Mouse (Mus musculus) stomach, embryonic 15.5 days (tissue): Measurements from ENCODE around the gene Tfeb. TPM values are rescaled to one million over a fixed set of nuclear protein-coding genes. Genes with fewer than 3 reads are reported as not detected.

Experiments
- ATAC-seq: fragments of 200-750 bp; cut with Nextera tagmentation; 2 replicates; pipeline ENCODE4 v1.8.0; 2017; ENCODE audit warnings: low read depth, moderate number of reproducible peaks, moderate TSS enrichment; ENCODE audit not compliant: insufficient read depth, low FRiP score
- H3K27ac ChIP-seq: fragments of 300-500 bp; sonication (generic); 2 replicates; pipeline ENCODE4 v1.5.1; 2015; ENCODE audit warnings: mild to moderate bottlenecking, inconsistent platforms
- H3K27me3 ChIP-seq: fragments of 300-500 bp; sonication (generic); replicated peaks from 2 replicates; pipeline ENCODE4 v1.6.1; 2015; ENCODE audit warnings: inconsistent platforms
- H3K36me3 ChIP-seq: fragments of 300-500 bp; sonication (generic); 2 replicates; pipeline ENCODE4 v1.6.1; 2015; ENCODE audit warnings: inconsistent platforms
- H3K4me1 ChIP-seq: fragments of 300-500 bp; sonication (generic); 2 replicates; pipeline ENCODE4 v1.6.1; 2015; ENCODE audit warnings: inconsistent platforms
- H3K4me2 ChIP-seq: fragments of 300-500 bp; sonication (generic); 2 replicates; pipeline ENCODE4 v1.6.1; 2015; ENCODE audit warnings: mild to moderate bottlenecking, inconsistent platforms
- H3K4me3 ChIP-seq: fragments of 300-500 bp; sonication (generic); replicated peaks from 2 replicates; pipeline ENCODE4 v1.5.1; 2015; ENCODE audit warnings: inconsistent platforms
- H3K9ac ChIP-seq: fragments of 300-500 bp; sonication (generic); 2 replicates; pipeline ENCODE4 v1.6.1; 2015; ENCODE audit warnings: inconsistent platforms
- H3K9me3 ChIP-seq: fragments of 300-500 bp; sonication (generic); 2 replicates; pipeline ENCODE4 v1.6.1; 2016; ENCODE audit warnings: inconsistent platforms
- WGBS: fragments of 180-500 bp; shearing (Covaris S2); methylation state at CpG from one replicate; pipeline ENCODE4 v1.1.7; 2015; 5-methylcytosine and 5-hydroxymethylcytosine counted together
- polyA plus RNA-seq: library from polyadenylated mRNA; unstranded; fragments of >200 nt; fragmentation: Nextera tagmentation; extraction: Ambion mirVana; gene quantifications from 2 replicates; pipeline ENCODE4 v1.2.1, GENCODE M21; 2015

Tfeb gene
- polyA plus RNA-seq, 1 experiment from 2014 or later, result 10.7 TPM

DNA sequence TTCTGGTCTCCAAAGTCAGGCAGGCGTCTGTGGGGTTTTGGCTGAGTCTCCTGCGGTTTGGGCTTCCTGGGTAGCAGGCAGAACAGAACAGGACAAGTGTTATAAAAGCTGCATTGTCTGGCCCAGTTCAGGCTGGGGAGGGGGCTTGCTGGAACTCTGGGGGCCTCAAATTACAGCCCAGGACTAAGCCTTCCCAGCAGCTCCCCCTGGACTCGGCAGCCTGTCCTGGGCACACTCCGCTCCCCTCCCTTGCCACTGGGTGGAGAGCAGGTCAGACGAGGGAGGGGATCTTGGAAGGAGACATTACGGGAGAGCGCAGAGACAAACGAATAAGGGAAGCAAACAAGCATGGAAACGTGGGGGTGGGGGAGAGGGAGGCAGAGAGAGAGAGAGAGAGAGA is 94.3 kb downstream of the Tfeb start:
- peak overlapping the region; percentile 90 for H3K4me2 ChIP-seq
- peaks cover 7% of the 10 kb centered on the region; the same call in 1 of the 2 replicates for H3K36me3 ChIP-seq
- no peak overlapping the region for H3K27ac ChIP-seq
- no peaks in the 10 kb centered on the region for H3K27me3 ChIP-seq
- 18% methylated on average over 9 of the region's 9 CpGs for WGBS
- H3K4me3 ChIP-seq, result peak overlapping the region; percentile 80
- H3K9me3 ChIP-seq, result no peaks in the 10 kb centered on the region
- no peak overlapping the region for H3K9ac ChIP-seq
- no peak for ATAC-seq
- peaks cover 40% of the 10 kb centered on the region for H3K4me1 ChIP-seq

DNA sequence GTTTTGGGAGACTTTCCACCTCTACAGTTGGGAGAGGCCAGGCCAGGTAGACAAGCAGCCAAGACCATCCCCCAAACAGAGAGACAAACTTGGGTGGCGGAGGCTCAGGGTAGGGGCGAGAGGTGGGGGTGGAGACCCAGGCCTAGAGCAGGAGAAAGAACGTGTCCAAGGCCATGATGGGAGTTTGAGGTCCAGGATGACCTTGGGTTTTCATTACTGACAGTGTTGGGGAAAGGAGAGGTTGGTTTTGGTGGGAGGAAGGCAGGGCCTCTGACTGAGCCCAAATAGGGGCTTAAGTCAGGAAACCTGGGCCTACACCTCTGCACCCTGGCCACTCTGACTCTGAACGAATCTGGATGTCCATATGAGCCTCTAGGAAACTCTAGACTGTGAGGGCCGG is 94.9 kb downstream of the Tfeb start:
- Histone ChIP-seq H3K36me3 (peaks cover 6% of the 10 kb centered on the region; the same call in 1 of the 2 replicates), H3K4me2 (peak overlapping the region; percentile 90), H3K27ac (peak overlapping the region; percentile 87), H3K4me1 (peaks cover 40% of the 10 kb centered on the region), H3K9ac (0 out of 2 replicates have a peak overlapping the region, but pooled peaks have one; percentile 6), H3K27me3 (no peaks in the 10 kb centered on the region), H3K4me3 (peak overlapping the region; percentile 80), H3K9me3 (no peaks in the 10 kb centered on the region)
- 35% methylated on average over 5 of the region's 5 CpGs for WGBS
- ATAC-seq, result no peak

DNA sequence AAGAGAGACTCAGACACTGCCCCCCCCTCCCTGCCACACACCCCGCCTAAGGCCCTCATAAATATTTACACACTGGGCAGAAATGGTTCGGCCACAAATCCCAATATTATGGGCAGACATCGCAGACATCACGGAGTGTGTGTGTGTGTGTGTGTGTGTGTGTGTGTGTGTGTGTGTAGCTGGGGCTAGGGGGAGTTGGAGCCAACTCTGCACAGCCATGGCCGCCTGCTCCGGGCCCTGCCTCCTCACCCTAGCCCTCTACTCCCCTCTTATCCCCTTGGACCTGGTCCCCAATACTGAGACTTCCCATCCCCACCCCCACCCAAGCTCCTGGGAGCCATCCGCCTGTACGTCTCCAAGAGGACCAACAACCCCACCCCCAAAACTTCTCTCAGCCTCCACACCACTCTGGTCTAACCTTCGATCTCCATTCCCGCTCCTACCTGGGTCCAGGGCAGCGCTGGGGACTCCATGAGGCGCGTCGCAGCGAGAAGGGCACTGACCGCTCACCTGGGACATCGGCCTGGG is 95.7 kb downstream of the Tfeb start:
- peak; percentile 40 for ATAC-seq
- no peaks in the 10 kb centered on the region for H3K36me3 ChIP-seq

DNA sequence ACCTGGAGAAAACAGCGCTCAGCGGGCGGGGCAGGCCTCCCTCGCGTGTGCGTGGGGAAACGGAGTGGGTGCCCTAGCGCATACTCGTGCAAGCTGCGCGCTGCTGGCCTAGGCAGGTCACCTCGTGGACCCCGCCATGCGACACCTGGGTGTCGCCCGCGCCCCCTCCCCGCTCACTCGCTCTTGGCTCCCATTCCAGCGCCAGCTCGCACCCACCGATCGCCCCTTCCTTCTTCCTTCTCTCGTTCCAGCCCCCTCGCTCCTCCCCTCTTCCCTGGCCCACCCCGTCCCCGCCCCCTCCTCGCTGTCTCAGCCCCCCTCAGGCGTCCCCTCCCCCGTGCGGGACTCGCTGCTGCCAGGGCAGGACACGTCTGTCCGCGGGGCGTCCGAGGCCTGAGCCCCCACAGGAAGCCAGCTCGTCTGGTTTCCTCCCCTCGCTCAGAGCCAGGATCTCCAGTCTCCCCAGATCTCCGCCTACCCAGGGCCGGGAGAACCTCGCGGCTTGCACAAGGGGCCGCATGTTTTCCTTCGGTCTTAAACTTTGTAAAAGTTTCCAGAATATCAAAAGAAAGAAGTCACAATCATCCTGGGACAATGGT is 96.3 kb downstream of the Tfeb start:
- Histone ChIP-seq H3K9me3 (no peaks in the 10 kb centered on the region), H3K27me3 (no peaks in the 10 kb centered on the region), H3K4me1 (peaks cover 40% of the 10 kb centered on the region), H3K9ac (peak overlapping the region; percentile 78), H3K4me3 (peak overlapping the region; percentile 80), H3K36me3 (no peaks in the 10 kb centered on the region), H3K4me2 (peak overlapping the region; percentile 90), H3K27ac (peak overlapping the region; percentile 87)
- peak; percentile 66 for ATAC-seq
- 1% methylated on average over 35 of the region's 45 CpGs for whole genome bisulfite sequencing

More for the DNA sequence above, 95.7 kb downstream of the Tfeb start:
- peaks cover 40% of the 10 kb centered on the region for H3K4me1 ChIP-seq
- whole genome bisulfite sequencing, result 0% methylated on average over 13 of the region's 17 CpGs
- no peaks in the 10 kb centered on the region for H3K9me3 ChIP-seq
- H3K4me3 ChIP-seq, result peak overlapping the region; percentile 80
- H3K4me2 ChIP-seq, result peak overlapping the region; percentile 90
- peak overlapping the region; percentile 87 for H3K27ac ChIP-seq
- peak overlapping the region; percentile 78 for H3K9ac ChIP-seq
- no peaks in the 10 kb centered on the region for H3K27me3 ChIP-seq

DNA sequence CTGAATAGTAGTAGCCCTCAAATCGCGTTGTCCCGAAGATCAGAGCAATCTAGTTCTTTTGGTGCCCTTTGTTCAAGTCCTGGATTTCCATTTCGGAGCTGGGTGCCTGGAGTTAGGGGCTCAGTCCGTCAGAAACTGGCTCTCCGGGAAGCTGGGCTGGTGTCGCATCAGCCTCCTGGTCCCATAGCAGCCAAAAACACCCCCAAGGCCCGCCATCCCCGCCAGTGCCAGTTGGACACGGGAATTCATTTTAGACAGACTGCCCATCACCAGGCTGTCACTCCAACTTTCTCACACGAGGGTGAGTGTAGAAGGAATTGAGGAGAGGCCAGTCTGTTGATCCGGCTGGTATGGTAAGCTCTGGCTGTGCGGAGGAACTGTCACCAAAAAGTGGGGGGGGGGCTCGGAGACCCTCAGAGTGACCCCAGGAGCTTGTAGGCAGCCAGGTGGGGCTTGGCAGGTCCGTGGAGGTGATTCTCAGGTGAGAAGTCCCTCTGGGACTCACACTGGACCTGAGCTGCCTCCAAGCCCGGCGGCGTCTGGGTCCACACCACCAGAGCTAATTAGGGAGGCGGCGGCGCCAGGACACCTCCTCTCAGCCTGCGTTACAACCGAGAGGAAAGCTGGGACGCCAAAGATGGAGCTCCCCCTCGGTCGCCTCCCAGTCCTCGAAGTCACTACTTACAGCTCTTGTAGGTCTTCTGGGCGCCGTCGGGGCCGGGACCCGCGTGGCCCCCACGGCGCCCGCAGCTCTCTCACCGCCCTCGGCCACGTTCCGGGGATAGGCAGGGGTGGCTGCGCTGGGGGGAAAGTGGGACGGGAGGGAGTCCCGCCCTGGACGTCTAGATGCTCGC is 97.0 kb downstream of the Tfeb start:
- WGBS, result 3% methylated on average over 44 of the region's 45 CpGs
- H3K27me3 ChIP-seq, result no peaks in the 10 kb centered on the region
- peak overlapping the region; percentile 78 for H3K9ac ChIP-seq
- H3K9me3 ChIP-seq, result no peaks in the 10 kb centered on the region
- H3K4me1 ChIP-seq, result peaks cover 40% of the 10 kb centered on the region
- H3K4me2 ChIP-seq, result peak overlapping the region; percentile 90
- peak overlapping the region; percentile 87 for H3K27ac ChIP-seq
- ATAC-seq, result no peak
- no peaks in the 10 kb centered on the region for H3K36me3 ChIP-seq
- H3K4me3 ChIP-seq, result peak overlapping the region; percentile 80

DNA sequence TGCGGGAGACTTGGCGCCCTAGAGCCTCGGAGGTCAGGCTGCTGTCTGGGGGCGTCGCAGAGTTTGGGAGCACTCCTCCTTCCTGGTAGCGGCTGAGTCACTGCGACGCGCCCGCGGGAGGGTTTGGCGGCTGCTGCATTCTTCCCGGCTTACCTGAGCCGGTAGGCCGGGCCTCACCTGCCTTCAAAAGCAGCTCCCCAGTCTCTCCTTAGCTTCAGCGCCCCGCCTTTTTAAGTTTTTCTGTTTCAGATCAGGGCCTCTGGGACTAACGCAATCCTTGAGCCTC is 97.6 kb downstream of the Tfeb start, which contains the start of gene Mdfi:
Gene Mdfi (minus strand): TSS at position 210 of the 286 bp plus-strand sequence.
- Histone ChIP-seq H3K27ac (peak within 1 kb of the TSS; percentile 87), H3K36me3 (no peaks in the 10 kb centered on the region), H3K9me3 (no peaks in the 10 kb centered on the region), H3K4me3 (peak within 1 kb of the TSS; percentile 80), H3K4me2 (peak within 1 kb of the TSS; percentile 90), H3K9ac (peak within 1 kb of the TSS; percentile 78), H3K4me1 (peaks cover 39% of the 10 kb centered on the region), H3K27me3 (no peaks in the 10 kb centered on the region)
- 0 out of 2 replicates have a peak, but pooled peaks have one; percentile 30 for ATAC-seq
- WGBS, result 6% methylated on average over 18 of the region's 18 CpGs

DNA sequence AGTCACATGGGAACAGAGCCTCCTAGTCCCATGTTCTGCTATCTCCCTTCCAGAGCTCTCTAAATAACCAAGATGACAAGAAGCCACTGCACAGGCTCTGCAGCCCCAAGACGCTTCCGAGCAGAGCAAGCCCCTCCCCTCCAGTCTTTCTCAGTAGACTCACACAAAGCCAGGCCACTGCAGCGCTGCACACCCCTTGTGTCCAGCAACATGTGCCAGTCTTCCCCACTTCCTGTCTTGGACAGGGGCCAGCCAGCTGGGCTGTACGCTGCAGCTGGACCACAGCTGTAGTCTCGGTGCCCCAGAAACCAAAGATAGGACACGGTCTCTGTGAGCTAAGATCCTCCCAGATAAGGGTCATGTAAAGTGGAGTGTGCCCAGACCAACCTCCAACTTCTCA is 101.0 kb downstream of the Tfeb start:
- ATAC-seq, result no peak
- H3K36me3 ChIP-seq, result no peaks in the 10 kb centered on the region
- H3K9ac ChIP-seq, result no peak overlapping the region
- no peak overlapping the region for H3K27ac ChIP-seq
- 16% methylated on average over 6 of the region's 6 CpGs for whole genome bisulfite sequencing
- H3K9me3 ChIP-seq, result no peaks in the 10 kb centered on the region
- peaks cover 21% of the 10 kb centered on the region for H3K4me1 ChIP-seq
- H3K4me2 ChIP-seq, result no peak overlapping the region
- H3K27me3 ChIP-seq, result no peaks in the 10 kb centered on the region
- no peak overlapping the region for H3K4me3 ChIP-seq

DNA sequence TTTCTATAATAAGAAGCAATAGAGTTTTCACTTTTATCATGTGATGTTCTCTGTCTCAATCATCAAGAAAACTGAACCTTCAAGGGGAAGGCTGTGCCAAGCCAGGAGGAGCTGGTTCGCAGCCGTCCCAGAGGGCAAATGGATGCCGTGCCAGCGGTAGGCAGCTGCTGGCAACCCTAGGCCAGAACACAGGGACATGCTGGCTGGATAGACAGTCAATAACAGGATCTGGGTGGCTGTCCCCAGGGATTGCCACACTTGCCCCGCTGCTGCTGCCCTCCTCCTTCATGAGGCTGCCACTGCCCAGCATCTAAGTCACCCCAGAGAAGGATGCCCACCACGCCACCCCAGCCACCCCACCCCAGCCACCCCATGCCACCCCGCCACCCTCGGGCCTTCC is 104.7 kb downstream of the Tfeb start:
- Histone ChIP-seq H3K9ac (no peak overlapping the region), H3K36me3 (no peaks in the 10 kb centered on the region), H3K9me3 (no peaks in the 10 kb centered on the region), H3K27me3 (no peaks in the 10 kb centered on the region), H3K27ac (no peak overlapping the region), H3K4me2 (no peak overlapping the region), H3K4me1 (peaks cover 11% of the 10 kb centered on the region), H3K4me3 (no peak overlapping the region)
- 90% methylated on average over 8 of the region's 8 CpGs for WGBS
- no peak for ATAC-seq

Other genes starting within 250 kb of the Tfeb start
- gene Taf8, start 234.7 kb upstream of the Tfeb start, polyA plus RNA-seq, result 23.3 and 25.2 TPM in 2 replicates
- 391 and 408 TPM in 2 replicates for gene Ccnd3, start 232.0 kb upstream of the Tfeb start, polyA plus RNA-seq
- 21.2 and 21.4 TPM in 2 replicates for gene Bysl, start 125.5 kb upstream of the Tfeb start, polyA plus RNA-seq
- gene Med20, start 125.4 kb upstream of the Tfeb start, polyA plus RNA-seq, result 38.7 and 39.7 TPM in 2 replicates
- 1.0 and 1.5 TPM in 2 replicates for gene Gm20517, start 125.4 kb upstream of the Tfeb start, polyA plus RNA-seq
- gene Usp49, start 106.3 kb upstream of the Tfeb start, polyA plus RNA-seq, result 5.3 and 6.3 TPM in 2 replicates
- gene Tomm6, start 48.6 kb upstream of the Tfeb start, polyA plus RNA-seq, result 404 and 405 TPM in 2 replicates
- gene Frs3, start 48.0 kb upstream of the Tfeb start, polyA plus RNA-seq, result 4.7 TPM in 2 replicates
- 0.19 and 0.27 TPM in 2 replicates for gene Gm21981, start 42.6 kb upstream of the Tfeb start, polyA plus RNA-seq
- gene Prickle4, start 42.3 kb upstream of the Tfeb start, polyA plus RNA-seq, result 0.34 and 0.42 TPM in 2 replicates
- gene Pgc, start 10.2 kb upstream of the Tfeb start, polyA plus RNA-seq, result 52.1 and 71.7 TPM in 2 replicates
- gene Mdfi, start 97.7 kb downstream of the Tfeb start, polyA plus RNA-seq, result 10.3 and 11.2 TPM in 2 replicates
- 25.0 and 30.9 TPM in 2 replicates for gene Foxp4, start 187.6 kb downstream of the Tfeb start, polyA plus RNA-seq